Comparison of ENCODE assay signal across 9 mouse cellular contexts in genomic region chr14:60739616-60740015, GRCm38 (mm10). TPM values are rescaled to one million over a fixed set of nuclear protein-coding genes. Genes with fewer than 3 reads are reported as not detected.
DNase-seq lines count a peak whose midpoint lies in the region; ATAC-seq and TF ChIP-seq lines count a peak whose summit lies in the region.
"Had no signal": no experiment of that assay in that cellular context is flagged by ENCODE, and none has a peak within 500 bp of the region (broad histone marks: within the 10 kb centered on the region; RNA-seq: fewer than 3 reads in every experiment).

No protein-coding gene starts in this region.

- no peak overlapping the region for H3K4me3 ChIP-seq in liver, embryonic 13.5 days (replicated peaks)
- no peak overlapping the region for H3K4me3 ChIP-seq in liver, embryonic 11.5 days (ENCODE audit: low read depth, low read length)
- H3K4me3 ChIP-seq in cerebellum, adult 2 months (replicated peaks; ENCODE audit: insufficient read depth, low read depth, low read length), result no peak overlapping the region
- no peak overlapping the region for H3K4me3 ChIP-seq in forebrain, embryonic 14.5 days (ENCODE audit: low read depth, low read length)
- no peak overlapping the region for H3K4me3 ChIP-seq in liver, postnatal 0 days (ENCODE audit: low read depth, low read length)

- H3K9ac ChIP-seq in liver, embryonic 13.5 days, result no peak overlapping the region
- no peak overlapping the region for H3K9ac ChIP-seq in liver, embryonic 11.5 days (ENCODE audit: low read depth, low read length)
- H3K9ac ChIP-seq in forebrain, embryonic 14.5 days (ENCODE audit: low read length), result peak overlapping the region; percentile 25; the same call in 1 of the 2 replicates
- H3K9ac ChIP-seq in liver, postnatal 0 days (replicated peaks), result no peak overlapping the region
- H3K9ac ChIP-seq: liver, embryonic 14.5 days had no signal

- WGBS in liver, embryonic 13.5 days (ENCODE audit: insufficient replicate concordance), result 74% methylated on average over 12 of the region's 12 CpGs
- WGBS in liver, embryonic 11.5 days, result 71% methylated on average over 12 of the region's 12 CpGs
- 55% methylated on average over 12 of the region's 12 CpGs for WGBS in cerebellum, adult 2 months
- 59% methylated on average over 12 of the region's 12 CpGs for WGBS in forebrain, embryonic 14.5 days
- 63% methylated on average over 12 of the region's 12 CpGs for WGBS in liver, postnatal 0 days (ENCODE audit: insufficient replicate concordance)

- no peaks in the 10 kb centered on the region for H3K9me3 ChIP-seq in liver, embryonic 13.5 days (replicated peaks)
- H3K9me3 ChIP-seq in liver, embryonic 11.5 days (ENCODE audit: control insufficient read depth, low read length), result no peaks in the 10 kb centered on the region
- no peaks in the 10 kb centered on the region for H3K9me3 ChIP-seq in forebrain, embryonic 14.5 days (replicated peaks; ENCODE audit: control insufficient read depth, low read length)
- H3K9me3 ChIP-seq in liver, postnatal 0 days (ENCODE audit: low read length), result no peaks in the 10 kb centered on the region

- no peaks in the 10 kb centered on the region for H3K27me3 ChIP-seq in liver, embryonic 13.5 days
- no peaks in the 10 kb centered on the region for H3K27me3 ChIP-seq in liver, embryonic 11.5 days (replicated peaks; ENCODE audit: control insufficient read depth, insufficient read depth, low read length)
- H3K27me3 ChIP-seq in cerebellum, adult 2 months (ENCODE audit: control insufficient read depth, insufficient read depth, low read length), result no peaks in the 10 kb centered on the region
- H3K27me3 ChIP-seq in forebrain, embryonic 14.5 days (replicated peaks; ENCODE audit: control insufficient read depth, insufficient read depth, low read length), result no peaks in the 10 kb centered on the region
- no peaks in the 10 kb centered on the region for H3K27me3 ChIP-seq in liver, postnatal 0 days (ENCODE audit: insufficient read depth, low read length)

- no peaks in the 10 kb centered on the region for H3K36me3 ChIP-seq in liver, embryonic 13.5 days
- H3K36me3 ChIP-seq in liver, embryonic 11.5 days (ENCODE audit: control insufficient read depth, insufficient read depth, low read length), result no peaks in the 10 kb centered on the region
- 0 out of 2 replicates have a peak, but pooled peaks cover 8% of the 10 kb centered on the region for H3K36me3 ChIP-seq in forebrain, embryonic 14.5 days (ENCODE audit: control insufficient read depth, insufficient read depth, low read length)
- peaks cover 9% of the 10 kb centered on the region; the same call in 1 of the 2 replicates for H3K36me3 ChIP-seq in liver, postnatal 0 days (replicated peaks; ENCODE audit: insufficient read depth, low read length)

- H3K27ac ChIP-seq in liver, embryonic 13.5 days, result peak overlapping the region; percentile 21
- H3K27ac ChIP-seq in liver, embryonic 11.5 days (ENCODE audit: low read depth, low read length), result no peak overlapping the region; the same call in 1 of the 2 replicates
- no peak overlapping the region for H3K27ac ChIP-seq in cerebellum, adult 2 months (ENCODE audit: insufficient read depth, low read length)
- peak overlapping the region; percentile 79 for H3K27ac ChIP-seq in forebrain, embryonic 14.5 days (ENCODE audit: low read depth, low read length)
- H3K27ac ChIP-seq in liver, postnatal 0 days (ENCODE audit: low read depth), result peak overlapping the region; percentile 79
- H3K27ac ChIP-seq: liver, embryonic 14.5 days had no signal

- TF ChIP-seq POLR2A in cerebellum, adult 2 months (IDR thresholded peaks at IDR 0.05; ENCODE audit: borderline replicate concordance, insufficient read depth, low read length), result no peak

- no peak overlapping the region for H3K4me2 ChIP-seq in liver, embryonic 13.5 days
- H3K4me2 ChIP-seq in liver, embryonic 11.5 days, result no peak overlapping the region; the same call in 1 of the 2 replicates
- no peak overlapping the region for H3K4me2 ChIP-seq in forebrain, embryonic 14.5 days (ENCODE audit: low read length)
- no peak overlapping the region for H3K4me2 ChIP-seq in liver, postnatal 0 days (ENCODE audit: low read depth, low read length)

- no peak for TF ChIP-seq CTCF in cerebellum, adult 2 months (IDR thresholded peaks at IDR 0.05; ENCODE audit: borderline replicate concordance, insufficient read depth, low read depth, low read length)
- TF ChIP-seq CTCF in liver, postnatal 0 days (IDR thresholded peaks at IDR 0.05; ENCODE audit: low read depth), result no peak

- no peak for ATAC-seq in liver, embryonic 13.5 days (ENCODE audit: low read depth)
- no peak for ATAC-seq in liver, embryonic 11.5 days (replicated peaks; ENCODE audit: low FRiP score)
- ATAC-seq in forebrain, embryonic 14.5 days, result no peak
- ATAC-seq in liver, postnatal 0 days, result no peak

- no peak for DNase-seq in liver, embryonic 13.5 days
- no peak for DNase-seq in liver, embryonic 11.5 days (ENCODE audit: low spot score)
- peak; percentile 57 to 58 for DNase-seq in cerebellum, adult 2 months
- DNase-seq in forebrain, embryonic 14.5 days (ENCODE audit: low spot score), result peak; percentile 29
- no peak for DNase-seq in liver, postnatal 0 days
- DNase-seq in embryo, embryonic 10 days (ENCODE audit: low spot score), result no peak
- DNase-seq in T-cell, adult 2 months (ENCODE audit: low spot score), result no peak
- no peak for DNase-seq in gastrocnemius, postnatal 25 days

- no peak for TF ChIP-seq EP300 in liver, postnatal 0 days (IDR thresholded peaks at IDR 0.05; ENCODE audit: low read depth)

- peaks cover 67% of the 10 kb centered on the region for H3K4me1 ChIP-seq in liver, embryonic 13.5 days (replicated peaks)
- H3K4me1 ChIP-seq in liver, embryonic 11.5 days (replicated peaks; ENCODE audit: control insufficient read depth, insufficient read depth, low read length), result peaks cover 27% of the 10 kb centered on the region
- peaks cover 39% of the 10 kb centered on the region for H3K4me1 ChIP-seq in cerebellum, adult 2 months (ENCODE audit: control insufficient read depth, insufficient read depth, low read length)
- H3K4me1 ChIP-seq in forebrain, embryonic 14.5 days (ENCODE audit: control insufficient read depth, insufficient read depth, low read length), result peaks cover 40% of the 10 kb centered on the region
- peaks cover 59% of the 10 kb centered on the region for H3K4me1 ChIP-seq in liver, postnatal 0 days (ENCODE audit: insufficient read depth)

RNA-seq across cellular contexts. Expression of gene C1qtnf9, which starts 28.3 kb away (rescaled TPM):
- polyA plus RNA-seq in liver, embryonic 13.5 days (2015; fragmentation: Nextera tagmentation; extraction: Ambion mirVana), result 0.13 and 0.16 TPM in 2 replicates
- 0.09 and 0.19 TPM in 2 replicates for polyA plus RNA-seq in liver, embryonic 11.5 days (2014; fragmentation: Nextera tagmentation; extraction: Ambion mirVana)
- polyA plus RNA-seq in cerebellum, adult 2 months (2012; rRNA removed), result 0.27 and 0.34 TPM in 2 replicates
- polyA plus RNA-seq in forebrain, embryonic 14.5 days (2014; fragmentation: Nextera tagmentation; extraction: Ambion mirVana), result not detected in 2 replicates
- 0.25 and 0.49 TPM in 2 replicates for polyA plus RNA-seq in liver, postnatal 0 days (2015; fragmentation: Nextera tagmentation; extraction: Ambion mirVana)
- total RNA-seq in gastrocnemius, postnatal 25 days (2021), result 10 to 100 TPM; 19.2 to 23.5 TPM

RNA-seq across cellular contexts. Expression of gene Mipep, which starts 44.8 kb away (rescaled TPM):
- polyA plus RNA-seq in liver, embryonic 13.5 days (2015; fragmentation: Nextera tagmentation; extraction: Ambion mirVana), result 13.5 and 16.3 TPM in 2 replicates
- polyA plus RNA-seq in liver, embryonic 11.5 days (2014; fragmentation: Nextera tagmentation; extraction: Ambion mirVana), result 27.8 TPM in 2 replicates
- 17.9 and 19.4 TPM in 2 replicates for polyA plus RNA-seq in cerebellum, adult 2 months (2012; rRNA removed)
- polyA plus RNA-seq in forebrain, embryonic 14.5 days (2014; fragmentation: Nextera tagmentation; extraction: Ambion mirVana), result 22.9 and 24.4 TPM in 2 replicates
- polyA plus RNA-seq in liver, postnatal 0 days (2015; fragmentation: Nextera tagmentation; extraction: Ambion mirVana), result 5.6 and 6.1 TPM in 2 replicates
- total RNA-seq in gastrocnemius, postnatal 25 days (2021), result 10 to 100 TPM; 30.4 to 31.2 TPM

Comparison
In these comparisons a context has a peak if more than half of its experiments do, and no peak if none do; other contexts are left out.
1. H3K27ac ChIP-seq: peak in liver, embryonic 13.5 days (single experiment), forebrain, embryonic 14.5 days (single experiment) and liver, postnatal 0 days (single experiment); none in liver, embryonic 11.5 days (single experiment) and cerebellum, adult 2 months (single experiment).
2. DNase-seq: peak in cerebellum, adult 2 months (2 of 2) and forebrain, embryonic 14.5 days (single experiment); none in liver, embryonic 13.5 days (single experiment), liver, embryonic 11.5 days (single experiment), liver, postnatal 0 days (single experiment), embryo, embryonic 10 days (single experiment), T-cell, adult 2 months (single experiment) and gastrocnemius, postnatal 25 days (single experiment).